Mouse (Mus musculus) CH12.LX (cell line): ENCODE measurements at regions not wholly inside any gene's neighbourhood (a gene's known extent, or its start where the extent isn't known, plus 50 kb on each side); places are given as distances from the start of the nearest gene placed in this dataset.

Source experiments
- CTCF ChIP-seq, 2 experiments: IDR thresholded peaks in 1 of 2; conservative IDR thresholded peaks in 1 of 2; 2 replicates each; pipeline ENCODE4 v1.5.1; 2011 to 2012; ENCODE audit warnings: low read depth in 2 of 2, low read length in 2 of 2, improper control_type of control experiment in 1 of 2, inconsistent platforms in 1 of 2, mild to moderate bottlenecking in 1 of 2, moderate library complexity in 1 of 2
- ELF1 ChIP-seq: IDR thresholded peaks from 2 replicates; pipeline ENCODE4 v1.6.1; 2014; ENCODE audit warnings: low read depth, mild to moderate bottlenecking, inconsistent platforms, low read length, improper control_type of control experiment
- EP300 ChIP-seq: IDR thresholded peaks from 2 replicates; pipeline ENCODE4 v1.6.1; 2011; ENCODE audit warnings: low read length, improper control_type of control experiment
- GABPA ChIP-seq: IDR thresholded peaks from 2 replicates; pipeline ENCODE4 v1.6.1; 2012; ENCODE audit warnings: low read depth, low read length, improper control_type of control experiment, inconsistent platforms; ENCODE audit not compliant: insufficient replicate concordance
- IRF4 ChIP-seq: IDR thresholded peaks from 2 replicates; pipeline ENCODE4 v1.6.1; 2014; ENCODE audit warnings: low read depth, mild to moderate bottlenecking, inconsistent platforms, low read length, improper control_type of control experiment
- KAT2A ChIP-seq: IDR thresholded peaks from 2 replicates; pipeline ENCODE4 v1.6.1; 2012; ENCODE audit warnings: low read length, improper control_type of control experiment, inconsistent platforms; ENCODE audit not compliant: insufficient replicate concordance
- MAFK ChIP-seq: IDR thresholded peaks from 2 replicates; pipeline ENCODE4 v1.6.1; 2011; ENCODE audit warnings: low read length, improper control_type of control experiment; ENCODE audit not compliant: insufficient replicate concordance
- MAX ChIP-seq: IDR thresholded peaks from 2 replicates; pipeline ENCODE4 v1.6.1; 2011; ENCODE audit warnings: low read length, improper control_type of control experiment
- NRF1 ChIP-seq: IDR thresholded peaks from 2 replicates; pipeline ENCODE4 v1.6.1; 2014; ENCODE audit warnings: low read depth, mild to moderate bottlenecking, inconsistent platforms, low read length, improper control_type of control experiment, moderate library complexity
- RAD21 ChIP-seq: IDR thresholded peaks from 2 replicates; pipeline ENCODE4 v1.6.1; 2011; ENCODE audit warnings: low read depth, mild to moderate bottlenecking, low read length, improper control_type of control experiment, moderate library complexity
- TBP ChIP-seq: conservative IDR thresholded peaks from 2 replicates; pipeline ENCODE4 v1.6.1; 2011; ENCODE audit warnings: low read depth, low read length, improper control_type of control experiment
- USF1 ChIP-seq: IDR thresholded peaks from 2 replicates; pipeline ENCODE4 v1.6.1; 2014; ENCODE audit warnings: low read depth, mild to moderate bottlenecking, inconsistent platforms, low read length, improper control_type of control experiment
- ZC3H11A ChIP-seq: IDR thresholded peaks from 2 replicates; pipeline ENCODE4 v1.6.1; 2012; ENCODE audit warnings: low read depth, mild to moderate bottlenecking, inconsistent platforms, low read length, improper control_type of control experiment

DNA sequence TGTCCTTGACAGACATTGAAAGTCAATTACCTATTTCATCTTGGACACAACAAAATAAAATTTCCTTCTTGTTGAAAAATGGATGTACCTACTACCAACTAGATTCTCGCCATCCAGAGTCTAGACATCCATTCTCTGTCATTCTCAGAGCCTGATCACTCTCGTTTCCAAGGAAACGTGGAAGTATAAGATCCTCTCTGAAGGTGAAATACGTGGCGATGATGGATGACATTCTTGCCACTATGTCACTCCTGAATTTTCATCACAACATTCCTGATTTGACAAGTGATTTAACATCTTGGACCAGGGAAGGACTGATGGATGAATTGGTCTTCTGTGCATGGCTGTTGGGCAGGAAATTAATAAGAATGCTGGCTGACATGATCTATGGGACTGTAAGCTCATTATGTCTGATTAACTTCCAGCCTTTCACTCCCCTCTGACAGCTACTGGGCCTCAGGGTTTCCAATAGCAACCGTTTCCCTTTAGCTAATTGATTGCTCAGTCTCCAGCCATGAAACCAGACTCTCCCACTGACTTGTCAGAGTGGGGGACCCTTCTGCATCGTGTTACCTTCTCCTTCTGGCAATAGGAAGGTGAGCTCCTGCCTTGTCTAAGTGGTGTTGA, 140.7 kb upstream of the Gm12728 start:
- TF ChIP-seq USF1: no peak
- no peak for TF ChIP-seq EP300
- no peak for TF ChIP-seq MAFK
- no peak for TF ChIP-seq CTCF (conservative IDR thresholded peaks at IDR 0.05 in 1 of 2, IDR thresholded peaks at IDR 0.05 in 1 of 2; ENCODE audit: low read depth in 2 of 2, low read length in 2 of 2)
- TF ChIP-seq TBP: no peak
- TF ChIP-seq NRF1: no peak
- TF ChIP-seq ELF1: no peak
- no peak for TF ChIP-seq RAD21
- TF ChIP-seq MAX: no peak
- no peak for TF ChIP-seq KAT2A
- TF ChIP-seq IRF4: no peak
- TF ChIP-seq ZC3H11A: no peak
- no peak for TF ChIP-seq GABPA
